Mouse (Mus musculus) naive thymus-derived CD4-positive, alpha-beta T cell, adult 2 months (primary cell): ENCODE measurements around the gene Ankrd55.
"Not testable (repeated sequence)": the region's sequence is repeated elsewhere in the genome, so short reads cannot be mapped to it uniquely, and the experiment has no call there.

Source experiments
- DNase-seq: peaks from one replicate; pipeline ENCODE4 v3.0.0-alpha.2; 2011; ENCODE audit warnings: low read depth

The Ankrd55 gene

DNA sequence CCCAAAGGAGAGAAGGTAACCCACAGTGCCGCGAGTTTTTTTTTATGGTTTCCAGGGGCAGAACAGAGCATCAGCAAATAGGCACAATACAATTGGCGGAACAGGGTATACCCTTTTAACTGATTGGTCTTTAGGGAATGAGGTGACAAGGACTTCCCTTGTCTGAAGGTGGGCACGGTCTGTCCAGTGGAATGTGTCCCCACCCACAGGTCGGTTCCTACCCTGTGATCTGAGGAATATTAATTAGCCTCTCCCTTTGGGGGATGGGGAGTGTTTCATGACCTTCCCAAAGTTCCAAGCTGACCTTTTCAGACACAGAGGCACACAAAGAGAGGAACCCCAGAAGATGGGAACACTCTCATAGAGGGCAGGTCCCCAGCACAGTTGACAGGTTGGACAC lies 124.6 kb downstream of the Ankrd55 start:
- DNase-seq = no peak

DNA sequence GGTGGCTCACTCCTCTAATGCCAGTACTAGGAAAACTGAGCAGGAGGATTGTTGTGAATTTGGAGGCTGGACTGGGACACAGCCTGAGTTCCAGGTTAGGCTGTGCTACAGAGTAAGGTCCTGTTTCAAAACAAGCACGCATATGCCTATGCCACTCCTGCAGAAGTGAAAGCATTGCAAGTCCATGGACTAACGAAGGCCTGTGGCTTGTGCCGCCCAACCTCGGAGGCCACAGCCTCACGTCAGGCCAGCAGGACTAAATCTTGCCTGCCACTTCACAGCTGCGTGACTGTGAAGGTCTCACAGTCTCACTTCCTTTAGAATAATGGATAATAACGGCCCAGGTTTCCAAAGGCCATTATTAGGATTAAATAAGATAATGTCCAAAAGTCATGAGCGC lies 125.4 kb downstream of the Ankrd55 start:
- DNase-seq = no peak

DNA sequence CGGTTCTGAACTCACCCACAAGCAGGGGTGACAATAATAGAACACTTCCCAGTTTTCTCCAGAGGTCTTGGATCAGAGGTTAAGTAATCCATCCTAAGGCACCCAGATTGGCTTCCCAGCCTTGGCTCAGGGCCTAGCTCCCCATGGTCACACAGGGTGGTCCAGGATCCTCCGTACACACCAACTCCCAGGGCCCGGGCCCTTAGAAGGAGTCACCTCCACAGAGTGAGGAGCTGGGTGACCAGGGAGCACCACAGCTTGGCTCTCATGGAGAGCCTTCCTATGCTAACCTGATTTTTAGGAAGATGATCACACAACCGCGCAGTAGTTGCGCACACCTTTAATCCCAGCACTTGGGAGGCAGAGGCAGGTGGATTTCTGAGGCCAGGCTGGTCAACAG lies 127.6 kb downstream of the Ankrd55 start:
- peak; percentile 32 for DNase-seq

DNA sequence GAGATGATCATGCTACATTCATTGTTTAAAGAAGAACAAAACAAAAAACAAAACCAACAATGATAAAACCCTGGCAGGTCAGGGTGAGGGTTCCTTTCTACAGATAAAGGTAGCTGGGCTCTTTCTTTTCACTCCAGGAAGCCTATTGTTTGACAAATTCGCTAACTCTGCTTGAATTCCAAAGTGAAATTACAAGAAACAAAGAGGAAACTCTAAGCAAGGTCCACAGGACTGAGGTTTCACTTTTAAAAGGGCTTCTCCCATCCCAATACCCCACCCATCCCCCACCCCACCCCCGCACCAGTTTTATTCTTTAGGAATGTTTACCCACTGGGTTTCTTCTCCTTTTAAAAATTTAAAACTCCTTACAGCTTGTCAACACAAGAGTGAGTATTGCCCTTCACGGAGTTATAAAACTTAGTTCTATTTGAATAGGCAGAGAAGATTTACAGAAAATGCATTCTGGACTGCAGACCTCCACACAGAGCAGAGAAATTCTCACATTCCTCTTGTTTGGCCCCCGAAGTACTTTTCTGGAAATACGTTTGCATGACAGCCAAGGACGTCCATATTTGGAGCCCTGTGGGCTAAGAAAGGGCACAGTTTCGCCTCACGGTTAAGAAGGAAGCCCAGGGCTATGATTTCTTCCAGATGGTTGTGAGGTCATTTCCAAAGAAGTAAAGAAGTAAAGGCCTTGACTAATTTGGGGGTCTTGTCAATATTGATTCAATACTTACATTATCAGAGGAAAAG lies 128.3 kb downstream of the Ankrd55 start:
- DNase-seq = peak; percentile 55

DNA sequence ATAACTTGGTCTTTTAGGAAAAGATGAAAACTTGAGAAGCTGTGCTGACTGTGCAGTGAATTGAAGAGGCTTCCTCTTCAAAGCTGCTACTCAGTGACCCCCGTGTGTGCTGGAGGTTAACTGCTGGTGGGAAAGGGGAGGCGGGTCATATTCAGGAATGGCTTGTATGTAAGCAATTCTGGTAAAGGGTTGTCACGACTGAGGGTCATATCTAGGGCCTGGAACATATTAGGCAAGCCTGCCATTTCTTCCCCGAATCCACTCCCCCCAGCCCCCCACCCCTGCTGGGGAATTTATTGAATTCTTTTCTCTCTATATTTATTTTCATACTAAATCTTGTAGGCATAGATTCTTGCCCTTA lies 128.9 kb downstream of the Ankrd55 start:
- no peak for DNase-seq

DNA sequence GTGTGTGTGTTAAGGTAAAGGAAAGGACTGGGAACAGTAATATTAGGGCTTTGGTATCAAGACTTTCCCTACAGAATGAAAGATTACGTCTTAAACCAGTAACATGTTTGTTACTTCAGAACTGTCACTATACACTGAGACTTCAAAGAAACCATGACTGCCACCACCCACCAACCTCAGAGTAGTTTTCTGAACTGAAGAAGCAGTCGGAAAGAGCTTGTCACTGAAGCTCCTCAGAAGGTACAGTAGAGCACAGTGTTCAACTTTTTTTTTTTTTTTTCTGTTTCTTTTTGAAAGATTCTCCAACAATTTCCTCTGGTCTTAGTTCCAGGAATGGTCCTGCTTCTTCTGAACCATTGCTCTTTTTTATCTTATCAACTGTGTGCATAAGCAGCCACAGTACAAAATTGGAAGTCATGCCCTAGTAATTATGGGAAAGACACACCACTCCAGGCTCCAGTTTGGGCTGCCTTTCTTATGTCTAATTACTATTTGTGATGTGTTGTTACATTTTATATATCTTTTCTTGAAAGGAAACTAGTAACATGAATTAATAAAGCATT lies 129.7 kb downstream of the Ankrd55 start:
- DNase-seq = peak; percentile 90

DNA sequence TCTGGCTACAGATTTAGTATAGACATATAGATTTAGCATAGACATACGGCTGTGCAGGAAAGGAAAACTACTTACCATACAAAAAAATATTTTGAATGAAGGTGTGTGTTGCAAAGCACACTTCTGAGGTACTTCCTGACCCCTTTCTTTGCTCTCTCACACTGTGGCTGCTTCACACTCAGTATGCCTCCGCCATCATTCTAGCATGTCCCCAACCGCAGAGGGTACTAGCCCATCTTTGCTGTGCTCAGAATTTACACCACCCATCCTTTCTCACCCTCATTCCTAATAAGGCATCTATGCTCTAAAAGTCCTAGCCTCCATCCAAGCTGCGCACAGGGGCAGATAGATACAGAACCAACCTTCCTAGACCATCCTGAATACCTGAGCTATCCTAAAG lies 130.3 kb downstream of the Ankrd55 start:
- peak; percentile 80 for DNase-seq

DNA sequence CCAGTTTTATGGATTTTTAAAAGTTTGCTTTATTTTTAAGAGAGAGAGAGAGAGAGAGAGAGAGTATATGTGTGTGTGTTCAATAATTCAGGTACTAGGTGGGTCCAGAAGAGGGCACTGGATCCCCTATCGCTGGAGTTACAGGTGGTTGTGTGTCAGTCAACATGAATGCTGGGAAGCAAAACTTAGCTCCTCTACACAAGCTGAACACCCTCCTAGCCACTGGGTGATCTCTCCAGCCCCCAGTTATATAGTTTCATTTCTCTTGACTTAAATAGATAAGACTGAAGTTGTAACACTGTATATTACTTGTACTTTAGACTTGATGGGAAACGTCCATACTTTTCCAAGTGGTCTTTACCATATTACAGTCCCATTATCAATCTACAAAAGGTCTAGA lies 136.0 kb downstream of the Ankrd55 start:
- DNase-seq = no peak

DNA sequence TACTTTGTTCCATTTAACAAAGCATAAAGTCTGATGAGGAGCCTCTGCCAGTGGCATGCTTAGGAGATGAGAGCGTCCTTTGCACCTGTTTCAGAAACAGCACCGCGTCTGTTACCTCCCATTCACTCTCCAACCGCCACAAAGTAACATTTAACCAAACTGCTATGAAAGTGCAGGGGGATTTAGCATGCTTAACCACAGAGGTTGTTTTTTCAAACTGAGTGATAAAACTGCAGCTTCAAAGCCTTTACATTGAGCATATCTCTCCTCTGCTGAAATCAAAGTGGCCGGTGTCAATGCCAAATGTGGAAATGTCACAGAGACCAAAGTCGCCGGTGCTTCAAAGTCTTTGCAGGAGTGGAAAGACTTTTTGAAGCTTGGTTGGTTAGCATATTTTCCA lies 136.4 kb downstream of the Ankrd55 start:
- DNase-seq = peak; percentile 93

DNA sequence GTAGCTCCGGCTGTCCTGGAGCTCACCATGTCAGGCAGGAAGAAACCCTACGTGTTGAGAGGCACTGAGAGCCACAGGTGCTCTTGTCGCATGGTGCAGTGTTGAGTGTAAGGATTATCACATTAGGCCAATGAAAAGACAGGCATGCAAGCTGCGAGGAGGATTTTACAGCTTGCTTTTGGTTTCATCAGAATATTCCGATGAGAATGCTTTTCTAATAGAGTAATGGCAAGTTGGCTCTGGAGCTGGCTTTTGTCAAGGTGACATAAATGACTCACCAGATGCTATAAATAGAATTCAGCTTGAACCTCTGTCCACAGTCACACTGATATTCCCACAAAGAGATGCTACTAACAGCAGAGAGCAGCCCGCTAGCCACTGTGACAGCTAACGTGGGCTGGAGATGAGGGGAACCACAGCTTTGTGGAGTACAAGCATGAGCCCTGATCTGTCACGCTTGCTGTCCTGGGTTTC lies 137.0 kb downstream of the Ankrd55 start:
- DNase-seq = no peak

DNA sequence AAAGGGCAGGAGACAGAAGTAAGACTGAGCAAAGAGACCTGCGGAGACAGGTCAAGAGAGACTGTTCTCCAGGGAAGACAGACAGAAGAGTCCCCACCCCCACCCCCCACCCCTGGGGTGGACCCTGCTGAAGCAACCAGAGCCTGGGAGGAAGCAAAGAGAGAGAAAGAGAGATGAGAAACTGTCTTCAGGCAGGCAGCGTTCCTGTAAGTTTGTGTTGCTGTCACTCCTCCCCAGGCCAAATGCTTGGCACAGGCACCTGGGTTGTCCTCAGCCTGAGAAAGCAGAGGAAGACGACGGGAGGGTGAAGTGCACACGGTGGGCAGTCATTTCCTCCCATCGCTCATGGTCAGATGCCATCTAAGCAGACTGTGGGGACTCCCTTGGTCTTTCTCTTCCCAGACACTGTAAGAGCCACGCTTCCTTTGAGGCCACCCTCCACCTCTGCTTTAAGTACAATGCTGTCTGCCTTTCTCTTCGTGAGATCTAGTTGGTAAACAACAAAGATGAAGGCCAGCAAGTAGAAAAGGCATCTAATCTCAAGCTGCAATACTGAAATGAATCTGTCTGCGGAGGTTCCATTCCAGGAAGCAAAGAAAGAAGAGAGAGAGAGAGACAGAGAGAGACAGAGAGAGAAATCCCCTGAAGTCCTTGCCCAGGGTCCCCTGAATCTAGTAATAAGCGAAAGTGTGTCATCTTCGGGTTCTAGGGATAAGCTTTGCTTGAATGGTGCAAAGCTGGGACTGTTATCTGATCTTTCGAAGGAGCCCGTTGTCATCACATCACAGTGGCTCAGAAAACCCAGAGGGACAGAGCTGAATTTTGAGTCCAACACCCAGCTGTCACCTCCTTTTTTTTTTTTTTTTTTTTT lies 138.2 kb downstream of the Ankrd55 start:
- DNase-seq = peak; percentile 77

DNA sequence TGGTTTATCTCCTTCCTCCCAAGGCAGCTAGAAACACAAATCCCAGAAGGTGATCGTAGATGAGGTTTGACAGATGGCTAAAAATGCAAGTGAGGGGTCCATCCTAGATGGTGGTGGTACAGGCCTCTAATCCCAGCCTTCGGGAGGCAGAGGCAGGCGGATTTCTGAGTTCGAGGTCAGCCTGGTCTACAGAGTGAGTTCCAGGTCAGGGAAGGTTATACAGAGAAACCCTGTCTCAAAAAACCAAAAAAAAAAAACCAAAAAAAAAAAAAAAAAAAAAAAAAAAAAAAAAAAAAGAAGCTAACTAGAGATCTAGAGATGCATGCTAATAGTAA lies 138.9 kb downstream of the Ankrd55 start:
- not testable (repeated sequence) for DNase-seq

DNA sequence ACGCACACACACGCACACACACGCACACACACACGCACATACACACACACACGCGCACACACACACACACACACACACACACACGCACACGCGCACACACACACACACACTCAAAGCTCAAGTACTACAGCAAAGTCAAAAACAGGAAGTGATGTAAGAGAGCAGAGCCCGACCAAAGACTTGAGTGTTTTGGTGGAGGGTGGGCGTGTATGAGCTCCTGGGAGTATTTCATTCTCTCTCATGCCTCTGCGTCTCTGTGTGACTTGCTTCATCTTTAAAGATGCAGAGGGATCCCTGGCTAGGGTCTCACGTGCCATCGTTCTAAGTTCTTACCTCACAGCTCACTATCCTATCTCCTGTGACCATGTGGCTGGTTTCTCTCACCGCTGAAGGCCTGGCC lies 139.3 kb downstream of the Ankrd55 start:
- DNase-seq = peak; percentile 92

DNA sequence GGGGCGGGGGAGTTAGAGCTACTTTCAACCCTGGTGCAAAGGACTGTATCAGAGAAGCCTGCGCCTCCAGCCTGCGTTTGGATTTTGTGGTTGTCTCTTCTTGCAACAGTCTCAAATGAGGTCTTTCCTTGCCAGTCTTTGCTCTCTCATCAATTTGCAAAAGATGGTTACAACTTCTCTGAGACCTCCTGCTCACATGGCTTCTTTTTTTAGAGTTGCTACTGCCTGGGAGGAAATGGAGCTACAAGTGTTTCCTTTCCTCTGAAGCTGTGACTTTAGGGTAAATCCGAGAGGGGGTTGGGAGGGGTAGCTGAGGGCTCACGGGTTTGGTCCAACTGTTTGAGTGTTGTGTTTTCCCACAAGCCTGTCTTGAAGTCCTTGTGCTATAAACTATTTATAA lies 145.0 kb downstream of the Ankrd55 start:
- DNase-seq = peak; percentile 84
